ENCODE assay signal across 14 mouse cellular contexts in the genomic region with DNA sequence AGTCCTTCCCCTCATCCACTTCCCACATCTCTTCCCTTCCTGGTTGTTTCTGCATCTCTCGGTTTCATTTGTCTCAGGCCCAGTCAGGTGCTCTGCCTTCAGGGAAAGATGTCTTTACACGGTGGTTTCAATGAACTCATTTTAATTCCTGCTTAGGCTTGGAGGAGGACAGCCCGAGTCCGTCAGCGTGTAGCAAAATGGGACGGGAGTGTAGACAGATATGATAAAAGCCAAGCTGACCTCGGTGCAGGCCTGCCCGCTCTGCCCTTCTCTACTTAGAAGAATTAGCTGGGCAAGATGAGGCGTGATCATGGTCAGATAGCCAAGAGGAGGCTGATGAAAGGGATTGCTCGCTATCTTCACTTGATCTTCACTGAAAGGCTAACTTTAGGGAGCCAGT. TPM values are rescaled to one million over a fixed set of nuclear protein-coding genes. Genes with fewer than 3 reads are reported as not detected.
A peak's percentile ranks its signal among the peaks of the same experiment; 100 is the strongest.
DNase-seq lines count a peak whose midpoint lies in the region; ATAC-seq and TF ChIP-seq lines count a peak whose summit lies in the region.
"Had no signal": no experiment of that assay in that cellular context is flagged by ENCODE, and none has a peak within 500 bp of the region (broad histone marks: within the 10 kb centered on the region; RNA-seq: fewer than 3 reads in every experiment).

No protein-coding gene starts in this region.

- H3K4me1 ChIP-seq in heart, embryonic 10.5 days, result peaks cover 40% of the 10 kb centered on the region
- peaks cover 38% of the 10 kb centered on the region for H3K4me1 ChIP-seq in midbrain, embryonic 12.5 days
- H3K4me1 ChIP-seq in midbrain, postnatal 0 days (ENCODE audit: insufficient read depth, low read length), result peaks cover 2% of the 10 kb centered on the region; the same call in 1 of the 2 replicates
- peaks cover 18% of the 10 kb centered on the region for H3K4me1 ChIP-seq in heart, postnatal 0 days (ENCODE audit: control insufficient read depth, insufficient read depth)
- peaks cover 32% of the 10 kb centered on the region for H3K4me1 ChIP-seq in midbrain, embryonic 15.5 days

- no peaks in the 10 kb centered on the region for H3K36me3 ChIP-seq in heart, embryonic 10.5 days
- H3K36me3 ChIP-seq in midbrain, embryonic 12.5 days, result no peaks in the 10 kb centered on the region
- no peaks in the 10 kb centered on the region for H3K36me3 ChIP-seq in midbrain, postnatal 0 days (ENCODE audit: insufficient read depth, low read length)
- H3K36me3 ChIP-seq in heart, postnatal 0 days (replicated peaks; ENCODE audit: control insufficient read depth, insufficient read depth, low read length), result no peaks in the 10 kb centered on the region
- no peaks in the 10 kb centered on the region for H3K36me3 ChIP-seq in midbrain, embryonic 15.5 days (replicated peaks)
- H3K36me3 ChIP-seq: stomach, embryonic 15.5 days had no signal

- H3K9me3 ChIP-seq in heart, embryonic 10.5 days, result no peaks in the 10 kb centered on the region
- no peaks in the 10 kb centered on the region for H3K9me3 ChIP-seq in midbrain, embryonic 12.5 days
- no peaks in the 10 kb centered on the region for H3K9me3 ChIP-seq in midbrain, postnatal 0 days (ENCODE audit: low read length)
- no peaks in the 10 kb centered on the region for H3K9me3 ChIP-seq in heart, postnatal 0 days (replicated peaks; ENCODE audit: control insufficient read depth, low read length)
- no peaks in the 10 kb centered on the region for H3K9me3 ChIP-seq in midbrain, embryonic 15.5 days
- H3K9me3 ChIP-seq: stomach, embryonic 15.5 days had no signal

- TF ChIP-seq CTCF in midbrain, postnatal 0 days (IDR thresholded peaks at IDR 0.05), result no peak
- TF ChIP-seq CTCF in heart, postnatal 0 days (IDR thresholded peaks at IDR 0.05; ENCODE audit: low read depth), result no peak

- peak overlapping the region; percentile 85 for H3K27ac ChIP-seq in heart, embryonic 10.5 days
- peak overlapping the region; percentile 49 for H3K27ac ChIP-seq in midbrain, embryonic 12.5 days (replicated peaks)
- no peak overlapping the region for H3K27ac ChIP-seq in midbrain, postnatal 0 days (ENCODE audit: low read depth, low read length)
- H3K27ac ChIP-seq in heart, postnatal 0 days (ENCODE audit: low read depth), result no peak overlapping the region
- peak overlapping the region; percentile 63; the same call in 1 of the 2 replicates for H3K27ac ChIP-seq in midbrain, embryonic 15.5 days
- H3K27ac ChIP-seq: stomach, embryonic 15.5 days had no signal

- H3K9ac ChIP-seq in midbrain, embryonic 12.5 days (replicated peaks), result no peak overlapping the region
- H3K9ac ChIP-seq in midbrain, postnatal 0 days (replicated peaks; ENCODE audit: low read length, poor library complexity, severe bottlenecking), result no peak overlapping the region
- no peak overlapping the region; the same call in 1 of the 2 replicates for H3K9ac ChIP-seq in heart, postnatal 0 days (replicated peaks; ENCODE audit: low read depth, low read length)
- H3K9ac ChIP-seq in midbrain, embryonic 15.5 days, result no peak overlapping the region
- H3K9ac ChIP-seq: stomach, embryonic 15.5 days had no signal

- no peak for ATAC-seq in midbrain, embryonic 12.5 days (ENCODE audit: low FRiP score, low read depth)
- no peak for ATAC-seq in midbrain, postnatal 0 days (ENCODE audit: low FRiP score)
- ATAC-seq in heart, postnatal 0 days (ENCODE audit: insufficient read depth, low read depth), result 0 out of 2 replicates have a peak, but pooled peaks have one; percentile 36
- ATAC-seq in midbrain, embryonic 15.5 days (replicated peaks), result no peak
- no peak for ATAC-seq in megakaryocyte-erythroid progenitor cell, adult 5-6 weeks (replicated peaks; ENCODE audit: low FRiP score, low TSS enrichment, poor library complexity, severe bottlenecking)
- ATAC-seq: Patski had no signal

- 26% methylated on average over 10 of the region's 10 CpGs for WGBS in heart, embryonic 10.5 days
- 66% methylated on average over 10 of the region's 10 CpGs for WGBS in midbrain, embryonic 12.5 days
- 51% methylated on average over 10 of the region's 10 CpGs for WGBS in midbrain, postnatal 0 days
- WGBS in heart, postnatal 0 days, result 27% methylated on average over 10 of the region's 10 CpGs
- 57% methylated on average over 10 of the region's 10 CpGs for WGBS in midbrain, embryonic 15.5 days

- peak overlapping the region; percentile 47; the same call in 1 of the 2 replicates for H3K4me3 ChIP-seq in heart, embryonic 10.5 days
- no peak overlapping the region for H3K4me3 ChIP-seq in midbrain, embryonic 12.5 days
- no peak overlapping the region for H3K4me3 ChIP-seq in midbrain, postnatal 0 days (ENCODE audit: low read depth, low read length)
- H3K4me3 ChIP-seq in heart, postnatal 0 days (ENCODE audit: low read depth, low read length), result no peak overlapping the region
- no peak overlapping the region for H3K4me3 ChIP-seq in midbrain, embryonic 15.5 days
- H3K4me3 ChIP-seq: stomach, embryonic 15.5 days had no signal

- no peaks in the 10 kb centered on the region for H3K27me3 ChIP-seq in heart, embryonic 10.5 days (ENCODE audit: insufficient read depth, poor library complexity, severe bottlenecking)
- H3K27me3 ChIP-seq in midbrain, embryonic 12.5 days, result no peaks in the 10 kb centered on the region
- H3K27me3 ChIP-seq in midbrain, postnatal 0 days (ENCODE audit: insufficient read depth, low read length), result no peaks in the 10 kb centered on the region
- no peaks in the 10 kb centered on the region for H3K27me3 ChIP-seq in heart, postnatal 0 days (ENCODE audit: control insufficient read depth, insufficient read depth, low read length)
- no peaks in the 10 kb centered on the region for H3K27me3 ChIP-seq in midbrain, embryonic 15.5 days (replicated peaks)
- H3K27me3 ChIP-seq: Patski; stomach, embryonic 15.5 days had no signal

- DNase-seq in heart, embryonic 10.5 days (ENCODE audit: low spot score), result no peak
- DNase-seq in heart, adult 8-10 months (ENCODE audit: low spot score), result no peak
- DNase-seq in midbrain, postnatal 0 days (ENCODE audit: low spot score), result no peak
- no peak for DNase-seq in heart, postnatal 0 days (ENCODE audit: low spot score)
- no peak for DNase-seq in urinary bladder, postnatal 10 days (ENCODE audit: low spot score)
- DNase-seq: adrenal gland, adult 8-10 months; gastrocnemius, postnatal 36 days; kidney, adult 11 months; right cerebral cortex, postnatal 4 days had no signal

- no peak for TF ChIP-seq EP300 in heart, postnatal 0 days (IDR thresholded peaks at IDR 0.05; ENCODE audit: low read depth)

- no peak overlapping the region for H3K4me2 ChIP-seq in midbrain, embryonic 12.5 days (replicated peaks)
- no peak overlapping the region for H3K4me2 ChIP-seq in midbrain, postnatal 0 days (ENCODE audit: low read depth, low read length, poor library complexity, severe bottlenecking)
- peak overlapping the region; percentile 39; the same call in 1 of the 2 replicates for H3K4me2 ChIP-seq in heart, postnatal 0 days (ENCODE audit: low read depth, low read length)
- no peak overlapping the region for H3K4me2 ChIP-seq in midbrain, embryonic 15.5 days
- H3K4me2 ChIP-seq: stomach, embryonic 15.5 days had no signal

RNA-seq across cellular contexts. Expression of a gene that starts 26.3 kb away (rescaled TPM):
- 4.5 and 5.2 TPM in 2 replicates for polyA plus RNA-seq in heart, embryonic 10.5 days (2016; fragmentation: Nextera tagmentation; extraction: Ambion mirVana)
- total RNA-seq in heart, adult 8-10 months (2022), result under 1 TPM; 0.16 to 0.56 (median 0.30) TPM
- polyA plus RNA-seq in midbrain, embryonic 12.5 days (2016; fragmentation: Nextera tagmentation; extraction: Ambion mirVana), result 23.4 and 23.5 TPM in 2 replicates
- 21.9 and 26.5 TPM in 2 replicates for total RNA-seq in midbrain, postnatal 0 days (2014; rRNA removed)
- 18.9 and 20.1 TPM in 2 replicates for polyA plus RNA-seq in midbrain, postnatal 0 days (2015; fragmentation: Nextera tagmentation; extraction: Ambion mirVana)
- 1.8 and 4.6 TPM in 2 replicates for total RNA-seq in heart, postnatal 0 days (2014; rRNA removed; ENCODE audit: low replicate concordance)
- 2.9 and 3.1 TPM in 2 replicates for polyA plus RNA-seq in heart, postnatal 0 days (2015; fragmentation: Nextera tagmentation; extraction: Ambion mirVana)
- polyA plus RNA-seq in midbrain, embryonic 15.5 days (2015; fragmentation: Nextera tagmentation; extraction: Ambion mirVana), result 23.5 and 24.7 TPM in 2 replicates
- total RNA-seq in megakaryocyte-erythroid progenitor cell, adult 5-6 weeks (2014; fragmentation: Nextera tagmentation), result not detected in 2 replicates
- total RNA-seq in megakaryocyte-erythroid progenitor cell, adult 5-6 weeks (2017), result not detected in 2 replicates

Comparison
In these comparisons a context has a peak if more than half of its experiments do, and no peak if none do; other contexts are left out.
1. H3K27ac ChIP-seq: peak in heart, embryonic 10.5 days (single experiment), midbrain, embryonic 12.5 days (single experiment) and midbrain, embryonic 15.5 days (single experiment); none in midbrain, postnatal 0 days (single experiment) and heart, postnatal 0 days (single experiment).